Mouse (Mus musculus) C2C12 (cell line): ENCODE results near the gene Socs1.

Source experiments
- CEBPB ChIP-seq: IDR thresholded peaks from one replicate; pipeline ENCODE4 v1.6.1; 2011; ENCODE audit warnings: low read depth, mild to moderate bottlenecking, control low read depth, moderate library complexity
- CTCF ChIP-seq: IDR thresholded peaks from one replicate; pipeline ENCODE4 v1.5.1; 2011; ENCODE audit not compliant: control insufficient read depth, insufficient read depth, insufficient read length
- FOSL1 ChIP-seq: IDR thresholded peaks from one replicate; pipeline ENCODE4 v1.8.0; 2011; ENCODE audit warnings: mild to moderate bottlenecking, low read length; ENCODE audit not compliant: poor library complexity, insufficient read depth, severe bottlenecking
- MAX ChIP-seq: IDR thresholded peaks from one replicate; pipeline ENCODE4 v1.6.1; 2011; ENCODE audit warnings: mild to moderate bottlenecking, control low read depth
- MYOD1 ChIP-seq: IDR thresholded peaks from one replicate; pipeline ENCODE4 v1.6.1; 2011; ENCODE audit warnings: low read depth; ENCODE audit not compliant: control insufficient read depth, insufficient read length
- MYOG ChIP-seq: IDR thresholded peaks from one replicate; pipeline ENCODE4 v1.6.1; 2011; ENCODE audit not compliant: control insufficient read depth, insufficient read length; ENCODE audit errors: extremely low read depth
- USF1 ChIP-seq: IDR thresholded peaks from one replicate; pipeline ENCODE4 v1.6.1; 2011; ENCODE audit warnings: low read depth, mild to moderate bottlenecking, control low read depth, moderate library complexity

GRCm38 (mm10) chr16:10749226-10749625 is 36.1 kb downstream of the Socs1 start:
- TF ChIP-seq CTCF (no peak), MAX (no peak), MYOD1 (no peak), MYOG (no peak), USF1 (no peak), CEBPB (no peak), FOSL1 (no peak)
